Mouse (Mus musculus): ENCODE measurements around the gene Cpeb3.
"Not testable (repeated sequence)": the region's sequence is repeated elsewhere in the genome, so short reads cannot be mapped to it uniquely, and the experiment has no call there.

Cpeb3 gene

DNA sequence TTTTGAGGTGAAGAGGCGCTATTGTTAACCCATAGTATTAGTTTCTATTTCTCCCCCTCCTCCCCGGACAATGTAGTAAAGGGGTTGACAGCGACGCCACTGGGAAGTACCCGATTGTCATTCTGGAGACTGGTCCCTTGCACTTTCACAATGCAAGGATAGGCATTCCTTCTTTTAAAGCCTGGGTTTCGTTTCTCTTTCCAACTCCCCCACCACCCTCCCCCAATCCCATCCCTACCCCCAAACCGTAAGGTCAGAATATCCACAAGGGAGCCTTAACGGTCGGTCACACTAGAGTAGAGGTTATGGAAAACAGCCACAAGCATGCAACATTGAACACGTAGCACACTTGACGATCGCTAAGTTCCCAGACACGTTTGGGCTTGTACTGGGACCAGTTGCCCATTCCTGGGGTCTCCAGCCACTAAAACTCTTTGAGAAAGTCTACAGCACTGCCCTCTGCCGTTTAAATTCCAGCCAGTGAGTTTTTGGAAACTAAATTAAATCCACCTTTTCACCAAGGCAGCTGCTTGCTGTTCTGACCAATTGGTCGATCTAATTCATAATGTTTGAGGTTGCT is at the start of gene Cpeb3:
Gene Cpeb3, minus strand, starts transcription at position 426 of the 580 bp plus-strand sequence.
- DNase-seq (ENCODE audit: low spot score in 2 of 2) = peak; percentile 12 to 22

DNA sequence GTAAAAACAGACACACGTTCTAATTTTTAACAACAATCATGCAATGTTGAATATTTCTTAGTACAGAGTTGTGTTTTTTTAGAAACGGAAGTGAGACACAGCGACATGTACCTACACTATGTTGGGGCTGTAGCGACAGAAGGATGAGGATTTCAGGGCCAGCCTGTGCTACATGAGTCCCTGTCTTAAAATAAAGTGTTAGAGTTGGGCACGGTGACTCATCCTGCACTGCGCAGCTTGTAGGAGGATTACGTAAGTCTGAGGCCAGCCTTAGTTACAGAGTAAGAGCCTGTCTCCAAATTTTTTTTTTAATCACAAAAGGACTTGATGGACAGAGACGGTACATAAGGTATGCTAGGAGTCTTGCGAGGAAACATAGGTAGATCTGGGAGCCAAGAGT is 46.9 kb upstream of the Cpeb3 start:
- DNase-seq (ENCODE audit: low spot score in 2 of 2) = no peak

- no peak for DNase-seq (ENCODE audit: low spot score in 2 of 2)
Measured at GRCm38 (mm10) chr19:37252104-37252503, 43.7 kb upstream of the Cpeb3 start.

DNA sequence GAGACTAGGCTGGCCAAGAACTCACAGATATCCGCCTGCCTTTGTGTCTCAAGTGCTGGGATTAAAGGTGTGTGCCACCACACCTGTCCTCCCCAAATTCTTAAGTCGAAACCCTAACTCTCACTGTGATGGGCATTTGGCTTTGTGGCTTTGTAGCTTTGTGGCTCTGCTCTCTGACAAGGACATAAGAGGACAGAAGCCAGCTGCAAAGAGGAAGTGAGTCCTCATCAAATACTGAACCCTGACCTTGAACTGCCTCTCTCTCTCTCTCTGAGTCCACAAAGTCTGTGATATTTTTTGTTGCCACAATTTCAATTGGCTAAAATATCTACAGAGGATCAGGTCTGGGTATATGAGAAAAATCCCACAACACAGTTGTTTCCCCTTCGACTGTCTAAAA is 39.8 kb upstream of the Cpeb3 start:
- DNase-seq (ENCODE audit: low spot score in 2 of 2) = no peak

DNA sequence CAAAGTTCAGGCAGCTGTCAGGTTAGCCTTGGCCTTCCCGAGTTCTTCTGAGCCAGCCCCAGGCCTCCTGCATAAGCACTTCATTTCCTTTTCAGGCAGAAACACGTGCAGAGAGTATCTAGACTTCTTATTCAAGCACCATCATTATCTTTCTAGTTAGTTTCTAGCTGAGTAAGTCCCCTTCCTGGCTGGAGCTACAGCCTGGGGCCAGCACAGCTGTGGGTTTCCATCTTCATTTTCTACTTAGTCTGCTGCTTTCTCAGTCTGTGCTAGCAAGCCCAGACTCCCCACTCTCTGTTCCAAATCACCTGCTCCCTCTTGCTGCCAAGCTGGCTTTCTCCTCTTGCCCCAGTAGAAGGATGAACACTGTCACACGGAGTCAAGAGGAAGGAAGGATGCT is 38.5 kb upstream of the Cpeb3 start:
- DNase-seq (ENCODE audit: low spot score in 2 of 2) = no peak

GRCm38 (mm10) chr19:37242707-37243106 is 34.3 kb upstream of the Cpeb3 start:
- DNase-seq (ENCODE audit: low spot score in 2 of 2) = no peak

- DNase-seq (ENCODE audit: low spot score in 2 of 2) = no peak
Measured at GRCm38 (mm10) chr19:37241201-37241600, 32.8 kb upstream of the Cpeb3 start.

- DNase-seq (ENCODE audit: low spot score in 2 of 2) = no peak
Measured at GRCm38 (mm10) chr19:37239096-37239495, 30.7 kb upstream of the Cpeb3 start.

GRCm38 (mm10) chr19:37238651-37239050 is 30.2 kb upstream of the Cpeb3 start:
- no peak for DNase-seq (ENCODE audit: low spot score in 2 of 2)

GRCm38 (mm10) chr19:37237712-37238437 is 29.5 kb upstream of the Cpeb3 start:
- no peak for DNase-seq (ENCODE audit: low spot score in 2 of 2)

- DNase-seq (ENCODE audit: low spot score in 2 of 2) = no peak
Measured at GRCm38 (mm10) chr19:37237306-37237705, 28.9 kb upstream of the Cpeb3 start.

- DNase-seq (ENCODE audit: low spot score in 2 of 2) = peak in 1 of 2 experiments; percentile 38
Measured at GRCm38 (mm10) chr19:37235818-37236217, 27.4 kb upstream of the Cpeb3 start.

DNA sequence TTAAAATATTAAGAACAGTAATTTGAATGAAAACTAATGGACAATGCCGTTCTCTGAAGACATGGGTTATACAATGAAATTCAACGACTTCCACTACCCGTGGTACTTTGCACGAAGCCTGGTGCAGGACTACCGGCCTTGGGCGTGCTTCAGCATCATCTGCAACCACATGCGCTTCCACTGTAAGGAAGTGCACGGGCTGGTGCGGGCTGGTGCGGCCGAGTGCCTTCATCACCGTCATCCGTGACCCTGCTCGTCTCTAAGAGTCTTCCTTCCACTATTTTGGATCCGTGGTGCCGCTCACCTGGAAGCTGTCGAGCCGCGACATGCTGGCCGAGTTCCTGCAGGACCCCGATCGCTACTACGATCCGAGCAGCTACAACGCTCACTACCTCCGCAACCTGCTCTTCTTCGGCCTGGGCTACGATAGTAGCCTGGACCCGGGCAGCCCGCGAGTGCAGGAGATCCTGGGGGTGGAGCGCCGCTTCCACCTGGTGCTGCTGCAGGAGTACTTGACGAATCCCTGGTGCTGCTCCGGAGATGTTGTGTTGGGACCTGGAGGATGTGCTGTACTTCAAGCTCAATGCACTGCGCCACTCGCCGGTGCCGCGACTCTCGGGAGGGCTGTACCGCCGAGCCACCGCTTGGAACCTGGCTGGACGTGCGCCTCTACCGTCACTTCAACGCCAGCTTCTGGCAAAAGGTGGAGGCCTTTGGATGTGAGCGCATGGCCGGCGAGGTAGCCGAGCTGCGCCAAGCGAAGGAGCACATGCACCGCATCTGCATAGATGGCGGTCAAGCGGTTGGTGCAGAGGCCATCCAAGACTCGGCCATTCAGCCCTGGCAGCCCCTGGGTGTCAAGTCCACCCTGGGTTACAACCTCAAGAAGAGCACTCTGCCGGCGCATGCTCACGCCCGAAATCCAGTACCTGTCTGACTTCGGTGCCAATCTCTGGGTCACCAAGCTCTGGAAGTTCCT is 25.4 kb upstream of the Cpeb3 start:
- DNase-seq (ENCODE audit: low spot score in 2 of 2) = no peak

- DNase-seq (ENCODE audit: low spot score in 2 of 2) = not testable (repeated sequence)
Measured at GRCm38 (mm10) chr19:37232598-37232997, 24.2 kb upstream of the Cpeb3 start.

- DNase-seq (ENCODE audit: low spot score in 2 of 2) = no peak
Measured at GRCm38 (mm10) chr19:37225197-37225862, 16.9 kb upstream of the Cpeb3 start.

DNA sequence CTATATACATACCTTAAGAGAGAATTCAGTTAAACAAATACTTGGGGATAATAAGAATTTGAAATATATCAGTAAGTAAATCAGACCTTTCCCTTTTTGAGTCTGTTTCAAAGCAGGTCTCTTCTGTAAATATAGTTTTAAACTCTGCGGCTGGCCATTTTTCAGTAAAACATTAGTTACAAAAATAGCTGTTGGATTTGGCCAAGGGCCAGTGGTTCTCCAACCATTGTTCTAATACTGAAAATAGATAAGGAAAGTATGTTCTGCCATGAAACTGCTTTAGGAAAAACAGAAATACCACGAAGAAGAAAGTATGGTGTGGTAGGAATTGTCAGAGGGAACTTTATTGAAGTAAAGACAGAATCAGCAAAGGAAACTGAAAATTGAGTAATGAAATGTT is 6.3 kb upstream of the Cpeb3 start:
- no peak for DNase-seq (ENCODE audit: low spot score in 2 of 2)

- DNase-seq (ENCODE audit: low spot score in 2 of 2) = no peak
Measured at GRCm38 (mm10) chr19:37211416-37211815, 3.0 kb upstream of the Cpeb3 start.

DNA sequence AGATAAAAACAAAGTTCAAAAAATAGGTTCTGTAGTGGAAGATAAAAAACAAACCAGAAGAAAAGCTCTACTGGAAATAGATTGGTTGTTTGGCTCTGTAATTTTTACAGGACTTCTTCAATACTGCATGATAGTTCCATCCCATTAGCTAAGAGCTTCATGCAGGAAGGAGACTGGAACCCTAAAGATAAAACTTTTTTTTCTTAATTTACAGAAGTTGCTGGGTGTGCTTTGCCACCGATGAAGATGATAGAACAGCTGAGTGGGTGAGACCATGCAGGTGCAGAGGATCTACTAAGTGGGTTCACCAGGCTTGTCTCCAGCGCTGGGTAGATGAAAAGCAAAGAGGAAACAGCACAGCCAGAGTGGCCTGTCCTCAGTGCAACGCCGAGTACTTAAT is 2.1 kb upstream of the Cpeb3 start:
- DNase-seq (ENCODE audit: low spot score in 2 of 2) = no peak

- DNase-seq (ENCODE audit: low spot score in 2 of 2) = no peak
Measured at GRCm38 (mm10) chr19:37209467-37210128, 1.2 kb upstream of the Cpeb3 start.

DNA sequence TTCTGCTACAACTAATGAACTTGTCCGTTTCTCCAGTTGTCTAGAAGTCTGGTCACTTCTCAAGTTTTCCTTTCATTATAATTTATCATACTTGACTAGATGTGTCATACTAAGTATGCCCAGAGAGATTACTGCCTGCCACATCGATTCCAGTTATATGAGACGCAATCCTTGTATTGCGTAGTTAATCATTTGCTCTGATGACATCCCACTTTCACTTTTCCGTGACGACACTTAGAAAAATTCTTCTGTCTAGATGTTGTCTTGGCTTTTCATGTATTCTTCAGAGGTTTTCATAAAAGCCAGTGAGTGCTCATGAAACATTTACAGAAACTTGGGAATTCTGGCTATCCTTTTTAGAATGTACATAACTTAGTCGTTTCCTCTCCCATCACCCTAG is 585 bp upstream of the Cpeb3 start:
- DNase-seq (ENCODE audit: low spot score in 2 of 2) = no peak

All from frontal cortex, postnatal 10 days (tissue).